Mouse (Mus musculus) cerebellum, adult 2 months (tissue): ENCODE data around the gene Mtfp1.

Source experiments
- CTCF ChIP-seq: fragments of 200-500 bp; IDR thresholded peaks from 2 replicates; pipeline ENCODE4 v1.5.1; 2011; ENCODE audit warnings: low read depth, mild to moderate bottlenecking, control low read depth, low read length, moderate library complexity, borderline replicate concordance; ENCODE audit not compliant: insufficient read depth
- POLR2A ChIP-seq: fragments of 200-500 bp; IDR thresholded peaks from 2 replicates; pipeline ENCODE4 v1.6.1; 2011; ENCODE audit warnings: low read length, control low read depth, borderline replicate concordance; ENCODE audit not compliant: insufficient read depth

DNA sequence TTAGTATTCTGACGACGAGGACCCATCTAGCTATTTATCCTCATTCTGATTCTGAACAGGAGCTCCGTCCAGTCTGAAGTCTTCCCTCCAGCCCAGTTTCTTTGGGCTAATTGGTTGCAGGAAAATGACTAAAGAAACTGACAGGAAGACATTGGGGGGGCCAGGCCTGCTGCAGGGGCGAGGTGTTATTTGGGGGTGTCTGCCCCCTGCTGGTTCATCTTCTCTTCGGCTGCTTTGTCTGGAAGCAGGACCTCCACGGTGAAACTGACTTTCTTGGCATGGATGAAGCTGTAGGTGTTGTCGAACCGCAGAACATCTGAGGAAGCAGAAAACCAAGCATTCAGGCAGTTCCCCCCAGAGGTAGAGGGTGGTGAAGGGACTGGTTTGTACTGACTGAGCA is 2.9 kb upstream of the Mtfp1 start:
- TF ChIP-seq CTCF (no peak), POLR2A (no peak)
